Mouse (Mus musculus) limb, embryonic 10.5 days (tissue): ENCODE measurements around the gene Spcs2. TPM values are rescaled to one million over a fixed set of nuclear protein-coding genes. Genes with fewer than 3 reads are reported as not detected.

ENCODE experiments used
- polyA plus RNA-seq: library from polyadenylated mRNA; unstranded; fragments of >200 nt; fragmentation: Nextera tagmentation; extraction: Ambion mirVana; gene quantifications from 2 replicates; pipeline ENCODE4 v1.2.1, GENCODE M21; 2016

Spcs2 gene
- polyA plus RNA-seq, 1 experiment from 2014 or later = 375 TPM

Other genes starting within 250 kb of the Spcs2 start
- 0.05 TPM in 1 of 2 replicates, not detected in the other for gene Tpbgl, start 236.4 kb downstream of the Spcs2 start, polyA plus RNA-seq
- 0.92 and 1.6 TPM in 2 replicates for gene Slco2b1, start 152.1 kb downstream of the Spcs2 start, polyA plus RNA-seq
- gene Olfr520, start 133.2 kb downstream of the Spcs2 start, polyA plus RNA-seq = not detected in 2 replicates
- gene Olfr521, start 100.0 kb downstream of the Spcs2 start, polyA plus RNA-seq = not detected in 2 replicates
- 1.1 and 2.2 TPM in 2 replicates for gene Neu3, start 35.0 kb downstream of the Spcs2 start, polyA plus RNA-seq
- gene Xrra1, start 4.3 kb downstream of the Spcs2 start, polyA plus RNA-seq = 0.31 and 0.35 TPM in 2 replicates
- 5.6 and 6.3 TPM in 2 replicates for gene Rnf169, start 117.0 kb upstream of the Spcs2 start, polyA plus RNA-seq
- 0.14 and 0.19 TPM in 2 replicates for gene Chrdl2, start 142.7 kb upstream of the Spcs2 start, polyA plus RNA-seq